Mouse (Mus musculus) 3134 (cell line): ENCODE measurements around the gene Utp6.

Experiments used
- DNase-seq: peaks from one replicate; pipeline ENCODE4 v3.0.0-alpha.2; 2011; ENCODE audit warnings: low spot score; ENCODE audit not compliant: insufficient read length; ENCODE audit errors: extremely low read depth

The Utp6 gene

GRCm38 (mm10) chr11:79963212-79963974 lies 1.2 kb upstream of the Utp6 start:
- DNase-seq: no peak

- no peak for DNase-seq
Measured at GRCm38 (mm10) chr11:79962877-79963183, 640 bp upstream of the Utp6 start.

- DNase-seq: no peak
Measured at GRCm38 (mm10) chr11:79961346-79962124, 655 bp downstream of the Utp6 start.

GRCm38 (mm10) chr11:79947265-79947664 lies 14.9 kb downstream of the Utp6 start:
- no peak for DNase-seq

- DNase-seq: no peak
Measured at GRCm38 (mm10) chr11:79943601-79944000, 18.6 kb downstream of the Utp6 start.

GRCm38 (mm10) chr11:79943136-79943535 lies 19.1 kb downstream of the Utp6 start:
- DNase-seq: no peak

GRCm38 (mm10) chr11:79935766-79936165 lies 26.4 kb downstream of the Utp6 start:
- no peak for DNase-seq

GRCm38 (mm10) chr11:79922766-79923165 lies 39.4 kb downstream of the Utp6 start:
- no peak for DNase-seq

GRCm38 (mm10) chr11:79922157-79922556 lies 40.0 kb downstream of the Utp6 start:
- DNase-seq: no peak

GRCm38 (mm10) chr11:79920505-79921025 lies 41.6 kb downstream of the Utp6 start:
- DNase-seq: no peak

GRCm38 (mm10) chr11:79919685-79920504 lies 42.3 kb downstream of the Utp6 start:
- DNase-seq: peak; percentile 61

GRCm38 (mm10) chr11:79915696-79916349 lies 46.4 kb downstream of the Utp6 start:
- DNase-seq: no peak

GRCm38 (mm10) chr11:79908600-79909483 lies 53.3 kb downstream of the Utp6 start:
- DNase-seq: peak; percentile 77

GRCm38 (mm10) chr11:79906920-79907319 lies 55.3 kb downstream of the Utp6 start:
- DNase-seq: no peak

GRCm38 (mm10) chr11:79902881-79903481 lies 59.2 kb downstream of the Utp6 start:
- DNase-seq: no peak

GRCm38 (mm10) chr11:79901146-79901545 lies 61.0 kb downstream of the Utp6 start:
- DNase-seq: peak; percentile 62

- no peak for DNase-seq
Measured at GRCm38 (mm10) chr11:79892259-79892658, 69.9 kb downstream of the Utp6 start.

- no peak for DNase-seq
Measured at GRCm38 (mm10) chr11:79890822-79891221, 71.4 kb downstream of the Utp6 start.

GRCm38 (mm10) chr11:79886961-79887360 lies 75.2 kb downstream of the Utp6 start:
- no peak for DNase-seq
